Mouse (Mus musculus) common myeloid progenitor, adult 5-6 weeks (primary cell): ENCODE measurements around the gene Pparg. TPM values are rescaled to one million over a fixed set of nuclear protein-coding genes. Genes with fewer than 3 reads are reported as not detected.
A peak's percentile ranks its signal among the peaks of the same experiment; 100 is the strongest.

Experiments used
- ATAC-seq: replicated peaks from 2 replicates; pipeline ENCODE4 v1.8.0; 2016; ENCODE audit warnings: low read depth, mild to moderate bottlenecking, moderate TSS enrichment, inconsistent platforms; ENCODE audit not compliant: poor library complexity, severe bottlenecking
- total RNA-seq: library from RNA; stranded (forward); fragments of 200-1000, 187-1606 nt; gene quantifications from 2 replicates; pipeline ENCODE4 v1.2.3, GENCODE M21; 2017

Gene Pparg
- total RNA-seq, 1 experiment from 2014 or later = not detected

GRCm38 (mm10) chr6:115500234-115500633 is 139.5 kb downstream of the Pparg start:
- ATAC-seq = no peak

GRCm38 (mm10) chr6:115501131-115501530 is 140.4 kb downstream of the Pparg start:
- peak; percentile 35 for ATAC-seq

- ATAC-seq = no peak
Observed at GRCm38 (mm10) chr6:115503038-115503437, 142.3 kb downstream of the Pparg start.

GRCm38 (mm10) chr6:115503549-115504159 is 142.9 kb downstream of the Pparg start:
- no peak for ATAC-seq

GRCm38 (mm10) chr6:115504160-115504558 is 143.4 kb downstream of the Pparg start:
- no peak for ATAC-seq

GRCm38 (mm10) chr6:115504915-115505314 is 144.2 kb downstream of the Pparg start:
- ATAC-seq = 0 out of 2 replicates have a peak, but pooled peaks have one; percentile 27

GRCm38 (mm10) chr6:115506425-115506824 is 145.7 kb downstream of the Pparg start:
- ATAC-seq = no peak

- ATAC-seq = no peak
Observed at GRCm38 (mm10) chr6:115511447-115511846, 150.7 kb downstream of the Pparg start.

GRCm38 (mm10) chr6:115513207-115513606 is 152.5 kb downstream of the Pparg start:
- no peak for ATAC-seq

GRCm38 (mm10) chr6:115517904-115518303 is 157.2 kb downstream of the Pparg start:
- peak; percentile 7; the same call in 1 of the 2 replicates for ATAC-seq

- ATAC-seq = no peak
Observed at GRCm38 (mm10) chr6:115518352-115518751, 157.6 kb downstream of the Pparg start.

GRCm38 (mm10) chr6:115519275-115519699 is 158.5 kb downstream of the Pparg start:
- peak; percentile 81 for ATAC-seq

GRCm38 (mm10) chr6:115521923-115522322 is 161.2 kb downstream of the Pparg start:
- no peak for ATAC-seq

- peak; percentile 24 for ATAC-seq
Observed at GRCm38 (mm10) chr6:115522691-115523146, 162.0 kb downstream of the Pparg start.

- ATAC-seq = no peak
Observed at GRCm38 (mm10) chr6:115523201-115523600, 162.4 kb downstream of the Pparg start.

GRCm38 (mm10) chr6:115524449-115524990 is 163.8 kb downstream of the Pparg start:
- ATAC-seq = no peak

- no peak; the same call in 1 of the 2 replicates for ATAC-seq
Observed at GRCm38 (mm10) chr6:115527418-115527817, 166.7 kb downstream of the Pparg start.

GRCm38 (mm10) chr6:115528372-115528771 is 167.6 kb downstream of the Pparg start:
- ATAC-seq = no peak

GRCm38 (mm10) chr6:115534617-115535016 is 173.9 kb downstream of the Pparg start:
- ATAC-seq = no peak

- ATAC-seq = no peak
Observed at GRCm38 (mm10) chr6:115536169-115536568, 175.4 kb downstream of the Pparg start.

- peak; percentile 87 for ATAC-seq
Observed at GRCm38 (mm10) chr6:115538645-115539429, 178.1 kb downstream of the Pparg start.
